Mouse (Mus musculus): ENCODE results near the gene Madd. TPM values are rescaled to one million over a fixed set of nuclear protein-coding genes. Genes with fewer than 3 reads are reported as not detected.

The Madd gene
- polyA plus RNA-seq, 1 experiment from 2014 or later: 8.6 TPM

DNA sequence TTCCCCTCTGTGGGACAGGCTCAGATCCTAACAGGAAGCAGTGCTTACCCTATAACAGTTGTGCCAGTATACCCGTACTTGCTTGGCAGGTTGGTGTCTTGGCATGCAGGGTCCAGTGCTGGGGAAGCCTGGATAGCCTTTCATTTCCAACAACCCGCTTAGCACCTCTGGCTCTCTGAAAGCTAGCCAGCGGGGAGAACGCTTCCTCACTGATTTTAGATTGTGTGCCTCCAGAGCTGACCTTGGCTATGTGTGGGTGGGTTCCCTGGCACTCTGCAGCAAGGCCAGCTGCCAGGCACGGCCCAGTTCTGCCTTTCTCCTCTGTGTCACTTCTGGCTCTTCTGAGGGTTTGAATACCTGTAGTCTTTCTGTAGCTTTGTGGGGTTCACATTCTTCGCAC lies 53.5 kb downstream of the Madd start:
- no peak overlapping the region for H3K4me2 ChIP-seq
- H3K9me3 ChIP-seq (ENCODE audit: low read depth, low read length): no peaks in the 10 kb centered on the region
- 89% methylated on average over 6 of the region's 6 CpGs for WGBS
- H3K9ac ChIP-seq: no peak overlapping the region
- H3K4me3 ChIP-seq (ENCODE audit: low read depth, low read length): no peak overlapping the region
- no peak for TF ChIP-seq CTCF (IDR thresholded peaks at IDR 0.05; ENCODE audit: low read depth)
- H3K27me3 ChIP-seq (ENCODE audit: insufficient read depth, low read length): no peaks in the 10 kb centered on the region
- no peak for ATAC-seq (ENCODE audit: insufficient read depth)
- no peak overlapping the region for H3K27ac ChIP-seq (ENCODE audit: low read depth)
- no peak for DNase-seq
- H3K36me3 ChIP-seq (ENCODE audit: insufficient read depth): no peaks in the 10 kb centered on the region
- no peaks in the 10 kb centered on the region for H3K4me1 ChIP-seq (ENCODE audit: insufficient read depth)

DNA sequence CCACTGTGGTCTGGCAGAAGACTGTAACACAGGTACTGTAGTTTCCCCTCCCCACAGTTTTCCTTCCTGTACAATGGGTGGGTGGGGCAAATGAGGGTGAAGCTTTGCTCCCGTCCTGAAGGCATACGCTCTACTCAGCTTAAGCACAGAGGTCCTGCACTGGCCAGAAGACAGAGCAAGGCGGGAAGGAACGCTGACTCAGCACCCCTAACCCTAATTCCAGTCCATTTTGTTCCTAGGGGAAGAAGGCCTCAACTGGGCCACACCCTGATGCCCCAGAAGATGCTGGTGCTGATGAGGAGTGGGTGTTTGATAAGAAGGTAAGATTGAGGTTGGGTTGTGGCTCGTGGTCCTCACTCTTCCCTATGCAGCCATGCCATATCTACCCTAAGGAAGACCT lies 54.9 kb downstream of the Madd start:
- H3K4me1 ChIP-seq (ENCODE audit: insufficient read depth): no peaks in the 10 kb centered on the region
- no peak overlapping the region for H3K9ac ChIP-seq
- ATAC-seq (ENCODE audit: insufficient read depth) (no peak), DNase-seq (no peak)
- H3K27ac ChIP-seq (ENCODE audit: low read depth): no peak overlapping the region
- no peaks in the 10 kb centered on the region for H3K36me3 ChIP-seq (ENCODE audit: insufficient read depth)
- no peak for TF ChIP-seq CTCF (IDR thresholded peaks at IDR 0.05; ENCODE audit: low read depth)
- whole genome bisulfite sequencing: 78% methylated on average over 5 of the region's 5 CpGs
- no peak overlapping the region for H3K4me3 ChIP-seq (ENCODE audit: low read depth, low read length)
- H3K9me3 ChIP-seq (ENCODE audit: low read depth, low read length): no peaks in the 10 kb centered on the region
- no peak overlapping the region for H3K4me2 ChIP-seq
- H3K27me3 ChIP-seq (ENCODE audit: insufficient read depth, low read length): no peaks in the 10 kb centered on the region

DNA sequence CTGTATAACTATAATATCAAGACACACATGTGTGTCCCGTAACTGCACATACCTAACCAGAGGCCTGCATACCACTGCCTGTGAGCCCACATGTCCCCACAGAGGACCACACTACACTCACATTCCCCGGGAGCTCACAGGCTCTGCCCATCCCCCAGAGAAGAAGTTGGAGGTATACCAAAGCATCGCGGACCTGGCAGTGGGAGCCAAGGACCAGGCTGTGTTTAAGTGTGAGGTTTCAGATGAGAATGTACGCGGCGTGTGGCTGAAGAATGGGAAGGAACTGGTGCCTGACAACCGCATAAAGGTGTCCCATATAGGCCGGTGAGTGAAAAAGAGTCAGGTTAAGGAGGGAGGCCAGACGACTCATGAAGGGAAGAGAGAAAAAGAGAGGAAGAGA lies 58.5 kb downstream of the Madd start:
- no peak for TF ChIP-seq CTCF (IDR thresholded peaks at IDR 0.05; ENCODE audit: low read depth)
- Histone ChIP-seq H3K9ac (no peak overlapping the region), H3K27me3 (ENCODE audit: insufficient read depth, low read length) (no peaks in the 10 kb centered on the region), H3K4me3 (ENCODE audit: low read depth, low read length) (no peak overlapping the region), H3K4me1 (ENCODE audit: insufficient read depth) (no peaks in the 10 kb centered on the region), H3K4me2 (no peak overlapping the region), H3K9me3 (ENCODE audit: low read depth, low read length) (no peaks in the 10 kb centered on the region), H3K27ac (ENCODE audit: low read depth) (no peak overlapping the region), H3K36me3 (ENCODE audit: insufficient read depth) (no peaks in the 10 kb centered on the region)
- DNase-seq (no peak), ATAC-seq (ENCODE audit: insufficient read depth) (no peak)
- WGBS: 77% methylated on average over 10 of the region's 10 CpGs

DNA sequence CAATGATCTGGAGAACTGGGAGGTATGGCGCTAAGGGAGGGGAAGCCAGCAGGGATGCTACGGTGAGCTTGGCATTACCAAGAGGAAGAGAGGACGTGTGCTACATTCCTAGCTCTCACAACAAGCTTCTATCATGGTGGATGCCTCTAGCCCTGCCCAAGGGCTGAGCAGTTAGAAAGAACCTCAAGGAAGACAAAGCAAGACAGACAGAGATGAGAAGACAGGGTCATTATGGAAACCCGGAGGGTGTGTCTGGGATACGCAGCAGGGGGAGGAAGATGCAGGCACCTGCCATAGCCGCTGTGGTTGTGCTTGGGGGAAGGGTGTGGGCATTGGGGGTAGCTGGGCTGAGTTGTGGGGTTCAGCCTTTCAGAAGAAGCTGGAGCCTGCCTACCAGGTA lies 60.1 kb downstream of the Madd start:
- ATAC-seq (ENCODE audit: insufficient read depth) (no peak), DNase-seq (no peak)
- Histone ChIP-seq H3K9me3 (ENCODE audit: low read depth, low read length) (no peaks in the 10 kb centered on the region), H3K4me3 (ENCODE audit: low read depth, low read length) (no peak overlapping the region), H3K27ac (ENCODE audit: low read depth) (no peak overlapping the region), H3K9ac (no peak overlapping the region), H3K36me3 (ENCODE audit: insufficient read depth) (no peaks in the 10 kb centered on the region), H3K27me3 (ENCODE audit: insufficient read depth, low read length) (no peaks in the 10 kb centered on the region), H3K4me1 (ENCODE audit: insufficient read depth) (no peaks in the 10 kb centered on the region), H3K4me2 (no peak overlapping the region)
- 78% methylated on average over 6 of the region's 6 CpGs for WGBS
- no peak for TF ChIP-seq CTCF (IDR thresholded peaks at IDR 0.05; ENCODE audit: low read depth)

DNA sequence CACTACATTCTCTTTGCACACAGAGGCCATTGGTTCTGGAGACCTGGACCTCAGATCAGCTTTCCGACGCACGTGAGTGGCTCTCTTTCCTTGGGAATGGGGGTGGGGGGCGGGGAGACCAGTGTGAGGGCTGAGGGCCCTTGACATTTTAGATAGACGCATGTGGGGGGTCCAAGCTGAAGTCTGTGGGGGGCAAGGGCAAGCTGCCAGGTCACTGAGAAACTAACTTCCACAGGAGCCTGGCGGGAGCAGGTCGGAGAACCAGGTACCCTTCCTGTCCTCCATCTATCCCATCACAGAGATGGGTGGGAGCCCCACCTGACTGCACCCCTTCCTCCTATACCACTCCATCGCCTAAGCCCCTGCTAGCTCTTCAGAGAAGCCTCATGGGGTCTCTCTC lies 62.1 kb downstream of the Madd start:
- 39% methylated on average over 8 of the region's 8 CpGs for WGBS
- Histone ChIP-seq H3K36me3 (ENCODE audit: insufficient read depth) (no peaks in the 10 kb centered on the region), H3K9ac (no peak overlapping the region), H3K4me3 (ENCODE audit: low read depth, low read length) (no peak overlapping the region), H3K4me2 (no peak overlapping the region), H3K27me3 (ENCODE audit: insufficient read depth, low read length) (no peaks in the 10 kb centered on the region), H3K27ac (ENCODE audit: low read depth) (no peak overlapping the region), H3K9me3 (ENCODE audit: low read depth, low read length) (no peaks in the 10 kb centered on the region), H3K4me1 (ENCODE audit: insufficient read depth) (no peaks in the 10 kb centered on the region)
- TF ChIP-seq CTCF (IDR thresholded peaks at IDR 0.05; ENCODE audit: low read depth): no peak
- ATAC-seq (ENCODE audit: insufficient read depth) (no peak), DNase-seq (no peak)

DNA sequence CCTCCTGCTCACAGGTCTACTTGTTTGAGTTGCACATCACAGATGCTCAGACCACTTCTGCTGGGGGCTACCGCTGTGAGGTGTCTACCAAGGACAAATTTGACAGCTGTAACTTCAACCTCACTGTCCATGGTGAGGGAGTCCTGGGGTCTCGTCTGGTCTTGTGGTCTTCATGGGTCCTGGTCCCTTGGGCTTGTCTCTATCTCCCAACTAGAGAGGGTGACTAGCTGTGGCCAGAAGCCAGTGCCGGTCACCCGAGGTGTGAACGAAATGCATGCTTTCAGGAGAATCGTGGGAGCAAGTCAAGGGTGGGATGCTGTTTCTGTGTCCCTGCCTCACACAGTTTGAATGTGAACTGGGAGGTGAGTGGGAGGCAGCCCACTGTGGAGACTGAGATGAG lies 62.6 kb downstream of the Madd start:
- no peaks in the 10 kb centered on the region for H3K4me1 ChIP-seq (ENCODE audit: insufficient read depth)
- no peak overlapping the region for H3K4me2 ChIP-seq
- DNase-seq (no peak), ATAC-seq (ENCODE audit: insufficient read depth) (no peak)
- H3K9me3 ChIP-seq (ENCODE audit: low read depth, low read length): no peaks in the 10 kb centered on the region
- no peak for TF ChIP-seq CTCF (IDR thresholded peaks at IDR 0.05; ENCODE audit: low read depth)
- H3K4me3 ChIP-seq (ENCODE audit: low read depth, low read length): no peak overlapping the region
- no peaks in the 10 kb centered on the region for H3K36me3 ChIP-seq (ENCODE audit: insufficient read depth)
- H3K27ac ChIP-seq (ENCODE audit: low read depth): no peak overlapping the region
- H3K27me3 ChIP-seq (ENCODE audit: insufficient read depth, low read length): no peaks in the 10 kb centered on the region
- WGBS: 59% methylated on average over 6 of the region's 6 CpGs
- H3K9ac ChIP-seq: no peak overlapping the region

DNA sequence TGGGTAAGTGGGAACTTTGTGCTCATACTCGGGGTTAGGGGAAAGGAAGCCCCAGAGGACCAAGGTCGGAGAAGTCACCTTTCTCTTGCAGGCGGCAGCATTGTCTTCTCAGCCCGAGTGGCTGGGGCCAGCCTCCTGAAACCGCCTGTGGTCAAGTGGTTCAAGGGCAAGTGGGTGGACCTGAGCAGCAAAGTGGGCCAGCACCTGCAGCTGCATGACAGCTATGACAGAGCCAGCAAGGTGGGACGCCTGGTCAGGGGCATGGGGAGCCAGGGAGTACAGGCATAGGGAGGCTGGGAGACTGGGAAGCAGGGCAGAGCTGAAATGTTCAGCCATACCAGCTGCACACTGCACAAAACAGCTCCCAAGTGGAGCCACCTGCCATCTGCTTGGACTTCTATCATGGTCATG lies 63.4 kb downstream of the Madd start:
- H3K9me3 ChIP-seq (ENCODE audit: low read depth, low read length): no peaks in the 10 kb centered on the region
- TF ChIP-seq CTCF (IDR thresholded peaks at IDR 0.05; ENCODE audit: low read depth): no peak
- WGBS: 65% methylated on average over 6 of the region's 6 CpGs
- H3K4me3 ChIP-seq (ENCODE audit: low read depth, low read length): no peak overlapping the region
- no peak overlapping the region for H3K27ac ChIP-seq (ENCODE audit: low read depth)
- ATAC-seq (ENCODE audit: insufficient read depth): no peak
- no peak overlapping the region for H3K9ac ChIP-seq
- no peak overlapping the region for H3K4me2 ChIP-seq
- H3K36me3 ChIP-seq (ENCODE audit: insufficient read depth): no peaks in the 10 kb centered on the region
- no peaks in the 10 kb centered on the region for H3K27me3 ChIP-seq (ENCODE audit: insufficient read depth, low read length)
- no peaks in the 10 kb centered on the region for H3K4me1 ChIP-seq (ENCODE audit: insufficient read depth)
- no peak for DNase-seq

DNA sequence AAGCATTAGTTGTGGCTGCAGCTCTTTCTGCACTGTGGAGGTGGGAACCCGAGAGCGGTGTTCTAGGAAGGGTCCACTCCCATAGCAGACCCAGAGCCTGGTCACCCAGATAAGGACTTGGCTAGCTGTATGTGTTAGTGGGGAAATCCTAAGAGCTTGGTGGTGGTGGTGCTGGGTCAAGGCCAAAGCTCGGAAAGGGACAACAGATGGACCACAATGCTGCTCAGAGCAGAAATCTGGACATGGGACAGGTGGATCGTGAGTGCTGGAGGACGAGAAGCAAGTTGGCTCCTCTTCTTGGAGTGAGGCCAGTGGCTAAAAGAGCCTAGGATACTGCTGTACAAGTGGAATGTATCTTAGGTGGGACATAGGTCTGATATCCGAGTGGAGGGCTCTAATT lies 64.1 kb downstream of the Madd start:
- Histone ChIP-seq H3K9ac (no peak overlapping the region), H3K27me3 (ENCODE audit: insufficient read depth, low read length) (no peaks in the 10 kb centered on the region), H3K36me3 (ENCODE audit: insufficient read depth) (no peaks in the 10 kb centered on the region), H3K27ac (ENCODE audit: low read depth) (no peak overlapping the region), H3K9me3 (ENCODE audit: low read depth, low read length) (no peaks in the 10 kb centered on the region), H3K4me1 (ENCODE audit: insufficient read depth) (no peaks in the 10 kb centered on the region), H3K4me2 (no peak overlapping the region), H3K4me3 (ENCODE audit: low read depth, low read length) (no peak overlapping the region)
- DNase-seq: no peak
- TF ChIP-seq CTCF (IDR thresholded peaks at IDR 0.05; ENCODE audit: low read depth): no peak
- ATAC-seq (ENCODE audit: insufficient read depth): no peak
- WGBS: 82% methylated on average over 6 of the region's 6 CpGs
